Mouse (Mus musculus) midbrain, embryonic 14.5 days (tissue): Measurements from ENCODE around the gene Pdzrn3. TPM values are rescaled to one million over a fixed set of nuclear protein-coding genes. Genes with fewer than 3 reads are reported as not detected.
A peak's percentile ranks its signal among the peaks of the same experiment; 100 is the strongest.

Experiments
- ATAC-seq: fragments of 200-750 bp; cut with Nextera tagmentation; 2 replicates; pipeline ENCODE4 v1.8.0; 2017; ENCODE audit warnings: moderate number of reproducible peaks, moderate library complexity; ENCODE audit not compliant: low FRiP score, low TSS enrichment
- DNase-seq: peaks from one replicate; pipeline ENCODE4 v3.0.0-alpha.2; 2015
- H3K27ac ChIP-seq: fragments of 300-500 bp; sonication (generic); replicated peaks from 2 replicates; pipeline ENCODE4 v1.5.1; 2014; ENCODE audit warnings: mild to moderate bottlenecking, low read depth, low read length, moderate library complexity
- H3K27me3 ChIP-seq: fragments of 300-500 bp; sonication (generic); 2 replicates; pipeline ENCODE4 v1.6.1; 2014; ENCODE audit warnings: low read length, control low read depth, mixed read lengths; ENCODE audit not compliant: control insufficient read depth, insufficient read depth
- H3K36me3 ChIP-seq: fragments of 300-500 bp; sonication (generic); 2 replicates; pipeline ENCODE4 v1.6.1; 2014; ENCODE audit warnings: low read length, control low read depth; ENCODE audit not compliant: control insufficient read depth, insufficient read depth
- H3K4me1 ChIP-seq: fragments of 300-500 bp; sonication (generic); 2 replicates; pipeline ENCODE4 v1.6.1; 2014; ENCODE audit warnings: mild to moderate bottlenecking, antibody characterized with exemption, low read length, control low read depth; ENCODE audit not compliant: control insufficient read depth, insufficient read depth
- H3K4me2 ChIP-seq: fragments of 300-500 bp; sonication (generic); 2 replicates; pipeline ENCODE4 v1.6.1; 2014; ENCODE audit warnings: mild to moderate bottlenecking, low read length, moderate library complexity
- H3K4me3 ChIP-seq: fragments of 300-500 bp; sonication (generic); replicated peaks from 2 replicates; pipeline ENCODE4 v1.5.1; 2014; ENCODE audit warnings: low read depth, low read length
- H3K9ac ChIP-seq: fragments of 300-500 bp; sonication (generic); replicated peaks from 2 replicates; pipeline ENCODE4 v1.6.1; 2014; ENCODE audit warnings: mild to moderate bottlenecking, low read length, moderate library complexity
- H3K9me3 ChIP-seq: fragments of 300-500 bp; sonication (generic); 2 replicates; pipeline ENCODE4 v1.6.1; 2016; ENCODE audit warnings: low read length, control low read depth, mixed read lengths; ENCODE audit not compliant: control insufficient read depth
- WGBS: fragments of 180-500 bp; shearing (Covaris S2); extraction: QIAGEN DNeasy Blood & Tissue Kit; methylation state at CpG from one replicate; pipeline ENCODE4 v1.1.7; 2014; 5-methylcytosine and 5-hydroxymethylcytosine counted together
- polyA plus RNA-seq: library from polyadenylated mRNA; unstranded; fragments of >200 nt; fragmentation: Nextera tagmentation; extraction: Ambion mirVana; gene quantifications from 2 replicates; pipeline ENCODE4 v1.2.1, GENCODE M21; 2014

The Pdzrn3 gene
- polyA plus RNA-seq, 1 experiment from 2014 or later: 20.6 TPM

GRCm38 (mm10) chr6:101310491-101310890, 67.2 kb downstream of the Pdzrn3 start:
- Histone ChIP-seq H3K27me3 (no peaks in the 10 kb centered on the region), H3K36me3 (no peaks in the 10 kb centered on the region), H3K4me2 (no peak overlapping the region), H3K9ac (no peak overlapping the region), H3K9me3 (no peaks in the 10 kb centered on the region), H3K4me1 (0 out of 2 replicates have a peak, but pooled peaks cover 3% of the 10 kb centered on the region), H3K4me3 (no peak overlapping the region), H3K27ac (no peak overlapping the region)
- no peak for DNase-seq
- no peak for ATAC-seq
- 91% methylated on average over 9 of the region's 9 CpGs for WGBS

GRCm38 (mm10) chr6:101307964-101308531, 69.6 kb downstream of the Pdzrn3 start:
- WGBS: 17% methylated on average over 11 of the region's 11 CpGs
- H3K9me3 ChIP-seq: no peaks in the 10 kb centered on the region
- H3K9ac ChIP-seq: no peak overlapping the region
- H3K27me3 ChIP-seq: no peaks in the 10 kb centered on the region
- DNase-seq (peak; percentile 69), ATAC-seq (peak; percentile 40; the same call in 1 of the 2 replicates)
- H3K36me3 ChIP-seq: no peaks in the 10 kb centered on the region
- H3K27ac ChIP-seq: no peak overlapping the region
- H3K4me2 ChIP-seq: no peak overlapping the region
- no peak overlapping the region for H3K4me3 ChIP-seq
- H3K4me1 ChIP-seq: 0 out of 2 replicates have a peak, but pooled peaks cover 3% of the 10 kb centered on the region

GRCm38 (mm10) chr6:101306834-101307233, 70.9 kb downstream of the Pdzrn3 start:
- 78% methylated on average over 7 of the region's 7 CpGs for WGBS
- Histone ChIP-seq H3K4me3 (no peak overlapping the region), H3K9ac (no peak overlapping the region), H3K36me3 (no peaks in the 10 kb centered on the region), H3K4me2 (no peak overlapping the region), H3K9me3 (no peaks in the 10 kb centered on the region), H3K27ac (no peak overlapping the region), H3K27me3 (no peaks in the 10 kb centered on the region), H3K4me1 (0 out of 2 replicates have a peak, but pooled peaks cover 3% of the 10 kb centered on the region)
- DNase-seq (no peak), ATAC-seq (no peak)

GRCm38 (mm10) chr6:101305543-101305942, 72.2 kb downstream of the Pdzrn3 start:
- no peaks in the 10 kb centered on the region for H3K27me3 ChIP-seq
- no peak for ATAC-seq
- no peak overlapping the region for H3K27ac ChIP-seq
- H3K36me3 ChIP-seq: no peaks in the 10 kb centered on the region
- no peak overlapping the region for H3K4me3 ChIP-seq
- no peaks in the 10 kb centered on the region for H3K9me3 ChIP-seq
- no peak overlapping the region for H3K4me2 ChIP-seq
- WGBS: 92% methylated on average over 6 of the region's 6 CpGs
- 0 out of 2 replicates have a peak, but pooled peaks cover 3% of the 10 kb centered on the region for H3K4me1 ChIP-seq
- no peak for DNase-seq
- no peak overlapping the region for H3K9ac ChIP-seq

GRCm38 (mm10) chr6:101303959-101304738, 73.5 kb downstream of the Pdzrn3 start:
- 0 out of 2 replicates have a peak, but pooled peaks cover 3% of the 10 kb centered on the region for H3K4me1 ChIP-seq
- H3K36me3 ChIP-seq: no peaks in the 10 kb centered on the region
- H3K4me3 ChIP-seq: no peak overlapping the region
- no peak overlapping the region for H3K27ac ChIP-seq
- DNase-seq (no peak), ATAC-seq (no peak)
- WGBS: 92% methylated on average over 11 of the region's 11 CpGs
- H3K9ac ChIP-seq: no peak overlapping the region
- no peaks in the 10 kb centered on the region for H3K27me3 ChIP-seq
- no peak overlapping the region for H3K4me2 ChIP-seq
- H3K9me3 ChIP-seq: no peaks in the 10 kb centered on the region

- Histone ChIP-seq H3K4me3 (no peak overlapping the region), H3K4me1 (0 out of 2 replicates have a peak, but pooled peaks cover 3% of the 10 kb centered on the region), H3K36me3 (no peaks in the 10 kb centered on the region), H3K27ac (no peak overlapping the region), H3K9me3 (no peaks in the 10 kb centered on the region), H3K4me2 (no peak overlapping the region), H3K27me3 (no peaks in the 10 kb centered on the region), H3K9ac (no peak overlapping the region)
- ATAC-seq (no peak), DNase-seq (no peak)
- 84% methylated on average over 1 of the region's 1 CpGs for WGBS
These were observed 74.2 kb downstream of the Pdzrn3 start for GRCm38 (mm10) chr6:101303501-101303900.

- Histone ChIP-seq H3K4me1 (no peaks in the 10 kb centered on the region), H3K9ac (no peak overlapping the region), H3K36me3 (no peaks in the 10 kb centered on the region), H3K27ac (no peak overlapping the region), H3K27me3 (no peaks in the 10 kb centered on the region), H3K9me3 (no peaks in the 10 kb centered on the region), H3K4me3 (no peak overlapping the region), H3K4me2 (no peak overlapping the region)
- ATAC-seq (no peak), DNase-seq (no peak)
- WGBS: 84% methylated on average over 8 of the region's 8 CpGs
These were observed 76.5 kb downstream of the Pdzrn3 start for GRCm38 (mm10) chr6:101301154-101301553.

GRCm38 (mm10) chr6:101299434-101299833, 78.3 kb downstream of the Pdzrn3 start:
- no peak overlapping the region for H3K27ac ChIP-seq
- no peaks in the 10 kb centered on the region for H3K4me1 ChIP-seq
- no peak for DNase-seq
- no peak overlapping the region for H3K9ac ChIP-seq
- no peaks in the 10 kb centered on the region for H3K36me3 ChIP-seq
- H3K4me3 ChIP-seq: no peak overlapping the region
- H3K27me3 ChIP-seq: no peaks in the 10 kb centered on the region
- no peaks in the 10 kb centered on the region for H3K9me3 ChIP-seq
- WGBS: 92% methylated on average over 2 of the region's 2 CpGs
- no peak overlapping the region for H3K4me2 ChIP-seq
- ATAC-seq: no peak
